Mouse (Mus musculus) stomach, embryonic 16.5 days (tissue): ENCODE results near the gene Slc25a13. TPM values are rescaled to one million over a fixed set of nuclear protein-coding genes. Genes with fewer than 3 reads are reported as not detected.

Source experiments
- ATAC-seq: fragments of 200-750 bp; cut with Nextera tagmentation; 2 replicates; pipeline ENCODE4 v1.8.0; 2017; ENCODE audit warnings: moderate number of reproducible peaks, moderate TSS enrichment; ENCODE audit not compliant: insufficient read depth, low FRiP score
- H3K27ac ChIP-seq: fragments of 300-500 bp; sonication (generic); 2 replicates; pipeline ENCODE4 v1.5.1; 2014; ENCODE audit warnings: low read length
- H3K27me3 ChIP-seq: fragments of 300-500 bp; sonication (generic); 2 replicates; pipeline ENCODE4 v1.6.1; 2014; ENCODE audit warnings: low read length, control low read depth, mixed read lengths; ENCODE audit not compliant: control insufficient read depth, insufficient read depth
- H3K36me3 ChIP-seq: fragments of 300-500 bp; sonication (generic); 2 replicates; pipeline ENCODE4 v1.6.1; 2014; ENCODE audit warnings: low read length; ENCODE audit not compliant: control insufficient read depth, insufficient read depth
- H3K4me1 ChIP-seq: fragments of 300-500 bp; sonication (generic); 2 replicates; pipeline ENCODE4 v1.6.1; 2014; ENCODE audit warnings: low read length, control low read depth, mixed read lengths; ENCODE audit not compliant: control insufficient read depth, insufficient read depth
- H3K4me2 ChIP-seq: fragments of 300-500 bp; sonication (generic); 2 replicates; pipeline ENCODE4 v1.6.1; 2014; ENCODE audit warnings: low read depth, low read length, mixed read lengths
- H3K4me3 ChIP-seq: fragments of 300-500 bp; sonication (generic); replicated peaks from 2 replicates; pipeline ENCODE4 v1.5.1; 2014; ENCODE audit warnings: mild to moderate bottlenecking, low read length
- H3K9ac ChIP-seq: fragments of 300-500 bp; sonication (generic); 2 replicates; pipeline ENCODE4 v1.6.1; 2014; ENCODE audit warnings: low read length
- H3K9me3 ChIP-seq: fragments of 300-500 bp; sonication (generic); replicated peaks from 2 replicates; pipeline ENCODE4 v1.6.1; 2016; ENCODE audit warnings: low read length, control low read depth; ENCODE audit not compliant: control insufficient read depth
- WGBS: fragments of 180-500 bp; shearing (Covaris S2); extraction: QIAGEN DNeasy Blood & Tissue Kit; methylation state at CpG from one replicate; pipeline ENCODE4 v1.1.7; 2014; 5-methylcytosine and 5-hydroxymethylcytosine counted together
- polyA plus RNA-seq: library from polyadenylated mRNA; unstranded; fragments of >200 nt; fragmentation: Nextera tagmentation; extraction: Ambion mirVana; gene quantifications from 2 replicates; pipeline ENCODE4 v1.2.1, GENCODE M21; 2015

Slc25a13 gene
- polyA plus RNA-seq, 1 experiment from 2014 or later = 33.3 TPM

DNA sequence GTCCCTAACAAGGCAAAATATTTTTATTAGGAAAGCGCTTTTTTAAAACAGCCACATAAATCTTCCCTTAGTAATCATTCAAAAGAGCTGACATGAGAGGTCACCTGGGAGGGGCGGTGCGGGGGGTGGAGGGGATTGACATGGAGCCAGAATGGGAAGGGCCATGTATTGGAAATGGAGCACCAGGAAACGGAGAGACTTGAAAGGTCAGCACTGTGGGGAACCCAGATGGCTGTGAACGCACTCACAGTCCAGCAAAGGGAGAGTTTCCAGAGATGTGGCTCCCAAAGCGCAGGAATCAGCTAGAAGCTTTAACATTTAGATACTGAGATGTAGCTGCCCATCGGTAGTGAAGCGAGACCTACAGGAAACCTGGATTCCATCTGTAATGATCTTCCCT lies 101.2 kb downstream of the Slc25a13 start:
- H3K9me3 ChIP-seq = no peaks in the 10 kb centered on the region
- no peak overlapping the region for H3K4me3 ChIP-seq
- WGBS = 70% methylated on average over 8 of the region's 8 CpGs
- H3K36me3 ChIP-seq = no peaks in the 10 kb centered on the region
- 0 out of 2 replicates have a peak, but pooled peaks cover 3% of the 10 kb centered on the region for H3K4me1 ChIP-seq
- no peaks in the 10 kb centered on the region for H3K27me3 ChIP-seq
- H3K27ac ChIP-seq = no peak overlapping the region
- no peak overlapping the region for H3K4me2 ChIP-seq
- no peak for ATAC-seq
- no peak overlapping the region for H3K9ac ChIP-seq

DNA sequence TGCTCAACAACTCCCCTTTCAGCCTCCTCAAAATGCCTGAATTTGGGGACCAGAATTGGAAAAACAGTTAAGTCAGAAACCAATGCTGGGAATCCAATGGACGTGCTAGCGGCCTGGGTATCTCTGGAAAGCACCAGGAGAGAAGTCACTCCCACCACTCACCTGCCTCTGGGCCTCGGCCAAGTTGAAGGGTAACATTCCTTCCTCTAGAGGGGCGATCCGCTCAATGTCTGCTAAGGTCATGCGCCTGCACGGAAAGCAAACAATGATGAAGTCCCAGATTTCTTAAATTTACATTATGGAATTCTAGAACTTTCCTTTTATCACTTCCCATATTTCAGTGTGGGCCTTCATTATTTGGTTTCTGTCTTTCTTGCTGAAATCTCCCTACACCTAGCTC lies 103.2 kb downstream of the Slc25a13 start:
- ATAC-seq = no peak
- no peak overlapping the region for H3K4me3 ChIP-seq
- WGBS = 78% methylated on average over 7 of the region's 7 CpGs
- no peaks in the 10 kb centered on the region for H3K36me3 ChIP-seq
- no peak overlapping the region for H3K9ac ChIP-seq
- 0 out of 2 replicates have a peak, but pooled peaks cover 3% of the 10 kb centered on the region for H3K4me1 ChIP-seq
- no peak overlapping the region for H3K4me2 ChIP-seq
- no peaks in the 10 kb centered on the region for H3K9me3 ChIP-seq
- no peak overlapping the region for H3K27ac ChIP-seq
- no peaks in the 10 kb centered on the region for H3K27me3 ChIP-seq

DNA sequence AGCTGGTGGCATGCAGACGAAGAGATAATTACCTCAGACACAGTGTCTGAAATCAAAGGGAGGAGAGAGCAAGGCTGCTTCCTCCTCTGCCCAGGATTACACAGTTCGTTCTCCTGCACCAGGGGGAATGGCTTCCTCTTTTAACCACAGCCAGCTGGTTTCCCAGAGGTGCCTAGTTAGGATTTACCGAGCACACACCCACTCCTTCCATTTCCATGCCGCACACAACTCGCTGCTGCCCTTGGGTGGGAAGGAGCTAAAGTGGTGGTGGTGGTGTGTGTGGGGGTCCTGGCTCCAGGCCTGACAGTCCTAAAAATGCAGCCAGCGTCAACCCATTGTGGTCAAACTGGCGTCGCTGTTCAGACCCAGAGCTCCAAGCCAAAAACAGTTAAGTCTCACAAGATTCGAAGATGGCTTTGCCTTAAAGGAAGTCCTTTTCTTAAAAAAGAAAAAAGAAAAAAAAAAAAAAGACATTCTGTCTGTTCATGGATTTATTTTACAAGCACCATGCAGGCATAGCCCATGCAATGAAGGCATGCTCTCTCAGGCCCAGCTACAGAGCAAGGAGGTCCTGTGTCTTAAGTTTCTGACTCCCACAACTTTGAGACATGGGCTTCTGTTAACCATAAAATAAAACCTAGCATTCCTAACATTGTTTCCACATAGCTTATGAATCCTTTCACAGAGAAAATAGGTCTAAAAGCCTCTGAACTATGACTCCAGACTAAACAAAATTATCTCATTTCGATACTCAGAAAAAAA lies 104.0 kb downstream of the Slc25a13 start:
- no peak overlapping the region for H3K4me2 ChIP-seq
- H3K4me3 ChIP-seq = no peak overlapping the region
- H3K4me1 ChIP-seq = 0 out of 2 replicates have a peak, but pooled peaks cover 3% of the 10 kb centered on the region
- no peaks in the 10 kb centered on the region for H3K36me3 ChIP-seq
- H3K27me3 ChIP-seq = no peaks in the 10 kb centered on the region
- no peak overlapping the region for H3K27ac ChIP-seq
- no peak for ATAC-seq
- WGBS = 72% methylated on average over 10 of the region's 10 CpGs
- H3K9ac ChIP-seq = no peak overlapping the region
- H3K9me3 ChIP-seq = no peaks in the 10 kb centered on the region

DNA sequence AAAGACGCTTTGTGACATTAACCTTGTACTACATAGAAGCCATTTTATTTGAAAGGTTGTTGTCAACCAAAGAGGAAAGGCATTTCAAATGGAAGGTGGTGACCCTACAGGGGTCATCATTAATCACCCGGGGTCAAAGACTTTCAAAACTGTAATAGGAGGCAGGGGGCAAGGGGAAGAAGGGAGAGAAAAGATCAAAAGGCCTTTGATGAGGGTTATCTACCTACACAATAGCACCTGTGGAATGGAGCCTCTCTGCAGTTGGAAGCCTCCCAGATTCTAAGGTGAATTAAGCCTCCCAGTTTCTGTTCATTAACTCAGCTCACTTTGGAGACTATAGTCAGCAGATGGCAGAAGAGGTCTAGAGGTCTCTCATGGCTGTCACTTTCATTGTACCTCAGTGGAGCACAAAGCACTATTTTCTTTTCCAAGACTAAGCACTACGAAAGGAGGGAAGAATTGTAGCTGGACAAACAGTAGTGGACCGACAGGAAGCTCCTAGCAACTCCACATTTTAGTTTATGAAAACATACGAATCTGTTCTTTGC lies 109.5 kb downstream of the Slc25a13 start:
- WGBS = 54% methylated on average over 5 of the region's 5 CpGs
- ATAC-seq = no peak
- H3K36me3 ChIP-seq = no peaks in the 10 kb centered on the region
- H3K4me3 ChIP-seq = no peak overlapping the region
- no peaks in the 10 kb centered on the region for H3K4me1 ChIP-seq
- no peaks in the 10 kb centered on the region for H3K9me3 ChIP-seq
- H3K27ac ChIP-seq = no peak overlapping the region
- no peak overlapping the region for H3K9ac ChIP-seq
- H3K27me3 ChIP-seq = no peaks in the 10 kb centered on the region
- no peak overlapping the region for H3K4me2 ChIP-seq

DNA sequence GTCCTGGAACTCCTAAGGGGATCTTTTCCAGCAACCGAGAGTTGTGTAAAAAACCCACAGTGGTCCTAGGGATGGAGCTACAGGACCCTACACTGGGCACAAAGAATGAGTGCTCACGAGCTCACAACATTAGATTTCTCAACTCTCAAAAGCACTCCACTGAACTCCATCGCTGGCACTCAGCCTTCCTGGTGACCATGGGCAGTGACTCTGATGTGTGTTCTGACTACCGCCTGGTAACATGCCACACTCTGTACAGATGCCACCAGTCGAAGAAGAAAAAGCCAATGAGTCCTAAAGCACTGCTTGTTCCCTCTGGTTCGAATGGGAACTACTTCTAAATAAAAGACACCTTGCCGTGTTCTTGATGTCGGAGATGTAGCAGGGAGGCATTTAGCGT lies 111.4 kb downstream of the Slc25a13 start:
- Histone ChIP-seq H3K9me3 (no peaks in the 10 kb centered on the region), H3K9ac (no peak overlapping the region), H3K27ac (no peak overlapping the region), H3K4me1 (no peaks in the 10 kb centered on the region), H3K27me3 (no peaks in the 10 kb centered on the region), H3K4me2 (no peak overlapping the region), H3K4me3 (no peak overlapping the region), H3K36me3 (no peaks in the 10 kb centered on the region)
- no peak for ATAC-seq
- 94% methylated on average over 9 of the region's 9 CpGs for WGBS

DNA sequence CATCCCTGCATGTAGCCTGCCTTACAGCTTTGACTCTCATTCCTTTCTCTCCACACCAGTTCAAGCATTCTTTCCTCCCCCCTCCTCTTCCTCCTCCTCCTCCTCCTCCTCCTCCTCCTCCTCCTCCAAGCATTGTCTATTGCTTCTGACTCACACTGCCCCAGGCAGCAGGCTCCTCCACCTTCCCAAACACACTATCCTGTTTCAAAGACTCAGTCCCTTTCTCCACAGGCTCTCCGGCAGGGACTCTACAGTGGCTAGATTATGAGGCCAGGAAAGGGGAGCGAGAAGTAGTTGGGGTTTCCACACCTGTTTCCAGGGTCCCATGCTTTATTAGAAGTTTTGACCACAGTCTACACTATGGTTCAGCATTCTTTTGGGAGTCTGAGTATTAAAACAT lies 113.5 kb downstream of the Slc25a13 start:
- H3K4me1 ChIP-seq = no peaks in the 10 kb centered on the region
- H3K36me3 ChIP-seq = no peaks in the 10 kb centered on the region
- 68% methylated on average over 2 of the region's 2 CpGs for WGBS
- no peak overlapping the region for H3K27ac ChIP-seq
- no peak for ATAC-seq
- no peaks in the 10 kb centered on the region for H3K27me3 ChIP-seq
- no peak overlapping the region for H3K4me3 ChIP-seq
- no peaks in the 10 kb centered on the region for H3K9me3 ChIP-seq
- no peak overlapping the region for H3K4me2 ChIP-seq
- H3K9ac ChIP-seq = no peak overlapping the region

DNA sequence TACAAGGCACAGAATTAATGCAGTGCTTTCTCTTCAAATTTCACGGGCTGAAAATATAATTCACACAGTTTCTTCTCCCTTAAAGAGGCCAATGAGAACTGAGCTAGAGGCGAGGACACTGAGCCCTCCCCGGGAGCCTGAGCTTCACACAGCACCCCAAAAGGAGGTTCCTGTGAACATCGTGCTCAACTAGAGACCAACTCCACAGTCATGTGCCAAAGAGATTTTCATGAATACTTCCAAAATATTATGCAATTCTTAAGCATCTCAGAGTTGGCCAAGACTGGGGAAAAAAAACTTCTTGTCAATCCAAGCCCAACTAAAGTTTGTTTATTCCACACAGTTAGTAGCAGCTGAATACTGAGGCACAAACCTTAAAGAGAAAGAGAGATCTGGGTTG lies 115.4 kb downstream of the Slc25a13 start:
- no peaks in the 10 kb centered on the region for H3K4me1 ChIP-seq
- H3K9ac ChIP-seq = no peak overlapping the region
- 71% methylated on average over 4 of the region's 4 CpGs for WGBS
- H3K9me3 ChIP-seq = no peaks in the 10 kb centered on the region
- H3K4me3 ChIP-seq = no peak overlapping the region
- no peak overlapping the region for H3K27ac ChIP-seq
- H3K36me3 ChIP-seq = no peaks in the 10 kb centered on the region
- H3K4me2 ChIP-seq = no peak overlapping the region
- no peak for ATAC-seq
- no peaks in the 10 kb centered on the region for H3K27me3 ChIP-seq

DNA sequence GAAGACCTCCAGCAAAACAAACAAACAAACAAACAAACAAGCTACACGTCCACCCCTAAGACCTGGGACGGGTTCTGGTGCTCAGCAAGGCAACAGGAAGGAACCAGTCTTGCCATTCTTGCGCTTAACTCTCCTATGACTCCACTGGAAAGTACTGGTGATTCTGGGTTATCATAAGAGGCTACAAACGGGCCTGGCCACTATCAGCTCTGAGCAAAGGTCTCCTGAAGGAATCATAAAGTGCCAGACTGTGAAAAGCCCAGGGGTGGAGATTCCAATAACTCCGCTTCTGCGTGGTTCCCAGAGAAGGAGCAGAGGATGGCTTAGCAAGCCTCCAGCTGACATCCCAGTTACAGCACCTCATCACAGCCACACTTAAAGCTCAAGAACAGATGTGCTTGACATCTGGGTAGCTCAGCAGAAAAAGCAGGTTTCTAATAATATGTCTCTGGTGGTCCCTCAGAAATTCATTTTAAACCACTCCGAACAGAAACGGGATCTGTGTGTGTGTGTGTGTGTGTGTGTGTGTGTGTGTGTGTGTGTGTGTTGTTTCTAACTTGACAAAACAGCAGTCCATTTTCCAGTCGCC lies 116.0 kb downstream of the Slc25a13 start:
- no peaks in the 10 kb centered on the region for H3K27me3 ChIP-seq
- H3K4me2 ChIP-seq = no peak overlapping the region
- 82% methylated on average over 9 of the region's 9 CpGs for WGBS
- no peak for ATAC-seq
- H3K27ac ChIP-seq = no peak overlapping the region
- no peak overlapping the region for H3K4me3 ChIP-seq
- no peaks in the 10 kb centered on the region for H3K9me3 ChIP-seq
- H3K9ac ChIP-seq = no peak overlapping the region
- H3K4me1 ChIP-seq = no peaks in the 10 kb centered on the region
- no peaks in the 10 kb centered on the region for H3K36me3 ChIP-seq

DNA sequence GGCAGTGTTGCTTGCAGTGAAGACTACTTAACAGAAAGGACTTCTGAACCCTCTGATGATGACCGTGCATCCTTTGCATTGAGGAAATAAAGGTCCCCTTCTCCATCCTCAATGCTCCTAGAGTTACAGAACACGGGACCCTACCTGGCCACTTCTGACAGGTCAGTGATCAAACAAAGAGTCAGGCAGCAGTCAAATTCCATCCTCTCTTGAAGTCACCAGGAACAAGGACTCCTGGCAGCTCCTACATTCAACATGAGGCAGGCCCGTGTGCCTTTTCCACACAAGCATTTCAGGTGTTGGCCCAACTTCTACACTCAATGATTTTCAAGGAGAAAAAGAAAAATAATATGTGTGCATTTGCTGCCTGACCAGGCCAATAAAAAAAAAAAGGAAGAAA lies 123.0 kb downstream of the Slc25a13 start:
- H3K4me2 ChIP-seq = no peak overlapping the region
- no peak for ATAC-seq
- H3K4me1 ChIP-seq = no peaks in the 10 kb centered on the region
- no peak overlapping the region for H3K4me3 ChIP-seq
- no peak overlapping the region for H3K27ac ChIP-seq
- H3K9me3 ChIP-seq = no peaks in the 10 kb centered on the region
- no peaks in the 10 kb centered on the region for H3K27me3 ChIP-seq
- H3K36me3 ChIP-seq = no peaks in the 10 kb centered on the region
- WGBS = 69% methylated on average over 3 of the region's 3 CpGs
- H3K9ac ChIP-seq = no peak overlapping the region
